Mouse (Mus musculus) MEL (cell line): ENCODE data around the gene Wars.
A peak's percentile ranks its signal among the peaks of the same experiment; 100 is the strongest.

Experiments
- CHD2 ChIP-seq: IDR thresholded peaks from 2 replicates; pipeline ENCODE4 v1.6.1; 2011; ENCODE audit warnings: low read length, improper control_type of control experiment
- CTCF ChIP-seq, 3 experiments: IDR thresholded peaks in 2 of 3; conservative IDR thresholded peaks in 1 of 3; 2 replicates each; pipeline ENCODE4 v1.5.1; 2011 to 2012; ENCODE audit warnings: low read length in 3 of 3, low read depth in 2 of 3, mild to moderate bottlenecking in 2 of 3, improper control_type of control experiment in 1 of 3, inconsistent platforms in 1 of 3, mixed read lengths in 1 of 3, moderate library complexity in 1 of 3; ENCODE audit not compliant: control insufficient read depth in 1 of 3, insufficient read depth in 1 of 3, poor library complexity in 1 of 3, severe bottlenecking in 1 of 3
- GATA1 ChIP-seq: IDR thresholded peaks from 2 replicates; pipeline ENCODE4 v1.6.1; 2011; ENCODE audit warnings: low read depth, low read length, improper control_type of control experiment
- HCFC1 ChIP-seq: IDR thresholded peaks from 2 replicates; pipeline ENCODE4 v1.6.1; 2012; ENCODE audit warnings: low read depth, mild to moderate bottlenecking, inconsistent platforms, low read length, improper control_type of control experiment, moderate library complexity
- NRF1 ChIP-seq: IDR thresholded peaks from 2 replicates; pipeline ENCODE4 v1.6.1; 2014; ENCODE audit warnings: low read depth, mild to moderate bottlenecking, inconsistent platforms, low read length, improper control_type of control experiment, moderate library complexity; ENCODE audit not compliant: poor library complexity, insufficient read depth, severe bottlenecking
- POLR2A ChIP-seq, 2 experiments: IDR thresholded peaks; 2 replicates each; pipeline ENCODE4 v1.6.1; 2011 to 2012; ENCODE audit warnings: low read length in 2 of 2, mild to moderate bottlenecking in 2 of 2, control low read depth in 1 of 2, improper control_type of control experiment in 1 of 2, low read depth in 1 of 2, moderate library complexity in 1 of 2; ENCODE audit not compliant: control insufficient read depth in 1 of 2, insufficient read depth in 1 of 2, poor library complexity in 1 of 2
- POLR2AphosphoS5 ChIP-seq: IDR thresholded peaks from 2 replicates; pipeline ENCODE4 v1.6.1; 2012; ENCODE audit warnings: low read depth, borderline replicate concordance, mild to moderate bottlenecking, inconsistent platforms, low read length, moderate library complexity, mixed read lengths
- SMC3 ChIP-seq: IDR thresholded peaks from 2 replicates; pipeline ENCODE4 v1.6.1; 2011; ENCODE audit warnings: low read depth, low read length, improper control_type of control experiment

- TF ChIP-seq POLR2AphosphoS5 (no peak), GATA1 (no peak), POLR2A (IDR thresholded peaks at IDR 0.05; ENCODE audit: control insufficient read depth in 1 of 2, insufficient read depth in 1 of 2, low read depth in 1 of 2, low read length in 2 of 2, poor library complexity in 1 of 2) (peak; percentile 52 to 78; a peak in 3 of 4 replicates), CTCF (IDR thresholded peaks at IDR 0.05 in 2 of 3, conservative IDR thresholded peaks at IDR 0.05 in 1 of 3; ENCODE audit: control insufficient read depth in 1 of 3, insufficient read depth in 1 of 3, low read depth in 2 of 3, low read length in 3 of 3, poor library complexity in 1 of 3, severe bottlenecking in 1 of 3) (no peak), CHD2 (no peak), SMC3 (no peak), HCFC1 (peak; percentile 73), NRF1 (peak; percentile 43; the same call in 1 of the 2 replicates)
These were observed 58.0 kb downstream of the Wars start, which contains the start of the genes Slc25a29 and Slc25a47 for GRCm38 (mm10) chr12:108835840-108836409.
